Mouse (Mus musculus): ENCODE data around the gene Golga5.

DNA sequence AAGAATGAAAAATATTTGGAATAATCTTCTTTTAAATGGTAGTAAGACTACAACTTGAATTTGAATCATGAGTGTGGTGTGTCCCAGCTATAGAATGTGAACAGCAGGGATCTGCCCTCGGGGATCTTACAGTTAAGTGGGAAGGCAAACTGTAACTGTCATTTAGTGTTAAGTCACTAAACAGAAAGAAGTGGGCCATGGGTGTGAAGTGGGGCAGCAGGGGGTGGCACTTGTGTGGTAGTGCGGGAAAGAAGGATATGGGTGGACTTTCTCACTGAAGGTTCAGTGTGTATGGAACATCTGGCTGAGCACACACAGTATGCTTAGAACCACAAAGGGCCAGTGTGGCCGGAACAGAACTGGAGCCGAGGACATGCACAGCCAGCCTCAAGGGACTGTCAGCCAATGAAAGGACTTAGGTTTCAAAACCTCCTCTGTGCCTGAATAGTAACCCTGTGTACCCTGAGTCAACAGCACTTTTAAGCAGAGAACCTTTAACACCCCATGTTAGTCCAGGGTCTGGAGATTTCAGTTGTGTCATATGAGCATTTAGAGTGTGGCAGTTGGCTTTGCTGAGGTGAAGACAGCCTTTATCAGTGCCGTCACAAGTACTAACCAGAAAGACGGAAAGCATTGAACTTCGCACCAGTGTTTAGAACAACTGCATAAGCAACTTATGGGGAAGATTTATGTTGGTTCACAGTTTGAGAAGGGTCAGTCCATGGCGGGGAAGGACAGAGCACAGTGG lies 33.1 kb downstream of the Golga5 start:
- TF ChIP-seq CTCF (IDR thresholded peaks at IDR 0.05; ENCODE audit: control insufficient read depth, insufficient read depth, low read length) (no peak), POLR2A (IDR thresholded peaks at IDR 0.05; ENCODE audit: borderline replicate concordance, control insufficient read depth, low read depth, low read length) (no peak)
